Mouse (Mus musculus) heart, embryonic 14.5 days (tissue): ENCODE measurements around the gene Tmem131l. TPM values are rescaled to one million over a fixed set of nuclear protein-coding genes. Genes with fewer than 3 reads are reported as not detected.

ENCODE experiments used
- ATAC-seq: fragments of 200-750 bp; cut with Nextera tagmentation; 2 replicates; pipeline ENCODE4 v1.8.0; 2017; ENCODE audit warnings: low read depth, moderate TSS enrichment; ENCODE audit not compliant: insufficient number of reproducible peaks, insufficient read depth, low FRiP score
- H3K27ac ChIP-seq, 2 experiments: fragments of 200-500 bp in 1 of 2; fragments of 300-500 bp in 1 of 2; sonication (generic) in 1 of 2; replicated peaks in 1 of 2; 2 replicates each; pipeline ENCODE4 v1.5.1; 2012 to 2014; ENCODE audit warnings: low read depth in 2 of 2, low read length in 2 of 2, control low read depth in 1 of 2, mild to moderate bottlenecking in 1 of 2, mixed read lengths in 1 of 2; ENCODE audit not compliant: control insufficient read depth in 1 of 2, insufficient read depth in 1 of 2
- H3K27me3 ChIP-seq: fragments of 300-500 bp; sonication (generic); 2 replicates; pipeline ENCODE4 v1.6.1; 2014; ENCODE audit warnings: mild to moderate bottlenecking, low read length, control low read depth; ENCODE audit not compliant: control insufficient read depth, insufficient read depth
- H3K36me3 ChIP-seq: fragments of 300-500 bp; sonication (generic); 2 replicates; pipeline ENCODE4 v1.6.1; 2014; ENCODE audit warnings: mild to moderate bottlenecking, control low read depth, low read length, mixed read lengths; ENCODE audit not compliant: control insufficient read depth, insufficient read depth
- H3K4me1 ChIP-seq, 2 experiments: fragments of 200-500 bp in 1 of 2; fragments of 300-500 bp in 1 of 2; sonication (generic) in 1 of 2; 2 replicates each; pipeline ENCODE4 v1.6.1; 2012 to 2014; ENCODE audit warnings: low read length in 2 of 2, control low read depth in 1 of 2, mixed read lengths in 1 of 2; ENCODE audit not compliant: control insufficient read depth in 2 of 2, insufficient read depth in 2 of 2
- H3K4me2 ChIP-seq: fragments of 300-500 bp; sonication (generic); 2 replicates; pipeline ENCODE4 v1.6.1; 2014; ENCODE audit warnings: mild to moderate bottlenecking, low read length
- H3K4me3 ChIP-seq, 2 experiments: fragments of 200-500 bp in 1 of 2; fragments of 300-500 bp in 1 of 2; sonication (generic) in 1 of 2; 2 replicates each; pipeline ENCODE4 v1.5.1; 2012 to 2014; ENCODE audit warnings: low read length in 2 of 2, mild to moderate bottlenecking in 2 of 2, control low read depth in 1 of 2, low read depth in 1 of 2, moderate library complexity in 1 of 2; ENCODE audit not compliant: control insufficient read depth in 1 of 2, insufficient read depth in 1 of 2
- H3K9ac ChIP-seq: fragments of 300-500 bp; sonication (generic); 2 replicates; pipeline ENCODE4 v1.6.1; 2014; ENCODE audit warnings: mild to moderate bottlenecking, low read length
- H3K9me3 ChIP-seq: fragments of 300-500 bp; sonication (generic); 2 replicates; pipeline ENCODE4 v1.6.1; 2016; ENCODE audit warnings: low read length, control low read depth; ENCODE audit not compliant: control insufficient read depth
- WGBS: fragments of 180-500 bp; shearing (Covaris S2); extraction: QIAGEN DNeasy Blood & Tissue Kit; methylation state at CpG from one replicate; pipeline ENCODE4 v1.1.7; 2014; 5-methylcytosine and 5-hydroxymethylcytosine counted together
- polyA plus RNA-seq: library from polyadenylated mRNA; unstranded; fragments of >200 nt; fragmentation: Nextera tagmentation; extraction: Ambion mirVana; gene quantifications from 2 replicates; pipeline ENCODE4 v1.2.1, GENCODE M21; 2014

The Tmem131l gene
- polyA plus RNA-seq, 1 experiment from 2014 or later, result 30.6 TPM

GRCm38 (mm10) chr3:84005989-84006388 lies 34.0 kb downstream of the Tmem131l start:
- H3K4me1 ChIP-seq, result peaks cover 2 to 6% of the 10 kb centered on the region in 2 experiments; a peak in 2 of 4 replicates
- no peak overlapping the region for H3K27ac ChIP-seq
- no peak overlapping the region for H3K9ac ChIP-seq
- no peaks in the 10 kb centered on the region for H3K27me3 ChIP-seq
- no peak overlapping the region for H3K4me2 ChIP-seq
- H3K36me3 ChIP-seq, result no peaks in the 10 kb centered on the region
- WGBS, result 77% methylated on average over 7 of the region's 7 CpGs
- H3K4me3 ChIP-seq, result no peak overlapping the region
- no peak for ATAC-seq
- H3K9me3 ChIP-seq, result no peaks in the 10 kb centered on the region

GRCm38 (mm10) chr3:84004330-84005090 lies 35.5 kb downstream of the Tmem131l start:
- Histone ChIP-seq H3K27ac (no peak overlapping the region), H3K9me3 (no peaks in the 10 kb centered on the region), H3K4me3 (no peak overlapping the region), H3K36me3 (no peaks in the 10 kb centered on the region), H3K4me1 (peaks cover 2 to 6% of the 10 kb centered on the region in 2 experiments; a peak in 2 of 4 replicates), H3K27me3 (no peaks in the 10 kb centered on the region), H3K4me2 (no peak overlapping the region), H3K9ac (no peak overlapping the region)
- ATAC-seq, result no peak
- 84% methylated on average over 2 of the region's 2 CpGs for WGBS

GRCm38 (mm10) chr3:84002433-84003090 lies 37.4 kb downstream of the Tmem131l start:
- peaks cover 2 to 7% of the 10 kb centered on the region in 2 experiments; a peak in 3 of 4 replicates for H3K4me1 ChIP-seq
- no peak for ATAC-seq
- H3K9me3 ChIP-seq, result no peaks in the 10 kb centered on the region
- H3K4me3 ChIP-seq, result no peak overlapping the region
- WGBS, result 69% methylated on average over 6 of the region's 6 CpGs
- H3K27ac ChIP-seq, result no peak overlapping the region
- H3K9ac ChIP-seq, result no peak overlapping the region
- no peaks in the 10 kb centered on the region for H3K36me3 ChIP-seq
- no peaks in the 10 kb centered on the region for H3K27me3 ChIP-seq
- no peak overlapping the region for H3K4me2 ChIP-seq

- 84% methylated on average over 5 of the region's 5 CpGs for WGBS
- Histone ChIP-seq H3K4me3 (no peak overlapping the region), H3K4me1 (peaks cover 27 to 41% of the 10 kb centered on the region in 2 experiments)
These were observed 42.4 kb downstream of the Tmem131l start for GRCm38 (mm10) chr3:83997563-83997962.

GRCm38 (mm10) chr3:83997036-83997435 lies 42.9 kb downstream of the Tmem131l start:
- H3K27ac ChIP-seq, result peak overlapping the region; percentile 39 to 62; a peak in 2 of 4 replicates
- H3K27me3 ChIP-seq, result no peaks in the 10 kb centered on the region
- no peaks in the 10 kb centered on the region for H3K9me3 ChIP-seq
- no peak overlapping the region for H3K4me3 ChIP-seq
- H3K4me2 ChIP-seq, result no peak overlapping the region
- no peak overlapping the region for H3K9ac ChIP-seq
- 83% methylated on average over 3 of the region's 3 CpGs for WGBS
- H3K4me1 ChIP-seq, result peaks cover 30 to 46% of the 10 kb centered on the region in 2 experiments
- ATAC-seq, result no peak
- no peaks in the 10 kb centered on the region for H3K36me3 ChIP-seq

More at GRCm38 (mm10) chr3:83997563-83997962, 42.4 kb downstream of the Tmem131l start:
- no peak for ATAC-seq
- Histone ChIP-seq H3K9me3 (no peaks in the 10 kb centered on the region), H3K36me3 (no peaks in the 10 kb centered on the region), H3K27me3 (no peaks in the 10 kb centered on the region), H3K4me2 (no peak overlapping the region), H3K27ac (no peak overlapping the region), H3K9ac (no peak overlapping the region)

GRCm38 (mm10) chr3:83996086-83996485 lies 43.9 kb downstream of the Tmem131l start:
- Histone ChIP-seq H3K9ac (no peak overlapping the region), H3K9me3 (no peaks in the 10 kb centered on the region), H3K27ac (peak overlapping the region; percentile 20 to 62), H3K4me1 (peaks cover 33 to 50% of the 10 kb centered on the region in 2 experiments), H3K4me2 (no peak overlapping the region), H3K4me3 (no peak overlapping the region), H3K36me3 (no peaks in the 10 kb centered on the region), H3K27me3 (no peaks in the 10 kb centered on the region)
- ATAC-seq, result no peak
- 47% methylated on average over 6 of the region's 6 CpGs for WGBS

GRCm38 (mm10) chr3:83995254-83995830 lies 44.6 kb downstream of the Tmem131l start:
- no peak overlapping the region for H3K4me3 ChIP-seq
- H3K9me3 ChIP-seq, result no peaks in the 10 kb centered on the region
- ATAC-seq, result no peak
- 65% methylated on average over 9 of the region's 9 CpGs for WGBS
- peak overlapping the region; percentile 46 to 62; a peak in 3 of 4 replicates for H3K27ac ChIP-seq
- H3K9ac ChIP-seq, result peak overlapping the region; percentile 38; the same call in 1 of the 2 replicates
- no peaks in the 10 kb centered on the region for H3K27me3 ChIP-seq
- no peaks in the 10 kb centered on the region for H3K36me3 ChIP-seq
- peaks cover 33 to 50% of the 10 kb centered on the region in 2 experiments for H3K4me1 ChIP-seq
- no peak overlapping the region for H3K4me2 ChIP-seq
